Mouse (Mus musculus) thymus, postnatal 14 days (tissue): ENCODE measurements around the gene Ahsa1.
"Not testable (repeated sequence)": the region's sequence is repeated elsewhere in the genome, so short reads cannot be mapped to it uniquely, and the experiment has no call there.

Experiments used
- DNase-seq: peaks from one replicate; pipeline ENCODE4 v3.0.0; 2021

The Ahsa1 gene

DNA sequence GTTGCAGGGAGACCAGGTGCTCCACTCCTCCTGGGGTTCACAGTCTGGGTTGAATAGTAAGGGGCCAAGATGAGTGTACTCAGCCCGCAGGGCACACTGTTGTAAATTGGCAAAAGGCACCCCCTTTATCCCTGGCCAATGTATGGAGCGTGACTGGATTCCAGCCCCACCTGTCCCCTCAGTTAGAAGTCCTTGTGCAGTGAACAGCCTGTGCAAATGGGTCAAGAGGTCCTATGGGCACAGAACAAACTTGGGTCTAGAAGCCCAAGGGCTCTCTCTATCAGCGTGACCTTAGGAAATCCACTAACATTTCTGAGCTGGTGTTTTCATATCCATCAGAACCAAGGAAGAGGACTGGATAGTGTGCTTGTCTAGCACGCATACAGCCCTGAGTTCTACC is 16.5 kb downstream of the Ahsa1 start:
- DNase-seq = no peak

DNA sequence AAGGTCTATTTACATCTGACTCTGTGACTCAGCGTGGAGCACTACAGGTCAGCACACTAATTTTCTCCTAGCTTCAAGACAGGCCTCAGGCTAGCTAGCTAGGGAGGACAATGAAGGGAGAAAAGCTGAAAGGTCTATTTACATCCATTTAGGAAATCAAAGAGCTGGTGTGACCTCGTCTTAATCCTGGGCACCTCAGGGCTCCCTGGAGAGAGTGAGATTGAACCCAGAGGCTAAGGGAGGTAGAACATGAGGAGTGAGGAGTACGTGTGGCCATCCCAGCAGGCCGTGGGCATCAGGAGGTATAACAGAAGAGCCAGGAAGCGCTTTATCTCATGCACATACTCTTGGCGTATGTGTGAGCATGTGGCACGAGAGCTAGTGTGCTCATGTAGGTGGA is 17.4 kb downstream of the Ahsa1 start:
- DNase-seq = no peak

DNA sequence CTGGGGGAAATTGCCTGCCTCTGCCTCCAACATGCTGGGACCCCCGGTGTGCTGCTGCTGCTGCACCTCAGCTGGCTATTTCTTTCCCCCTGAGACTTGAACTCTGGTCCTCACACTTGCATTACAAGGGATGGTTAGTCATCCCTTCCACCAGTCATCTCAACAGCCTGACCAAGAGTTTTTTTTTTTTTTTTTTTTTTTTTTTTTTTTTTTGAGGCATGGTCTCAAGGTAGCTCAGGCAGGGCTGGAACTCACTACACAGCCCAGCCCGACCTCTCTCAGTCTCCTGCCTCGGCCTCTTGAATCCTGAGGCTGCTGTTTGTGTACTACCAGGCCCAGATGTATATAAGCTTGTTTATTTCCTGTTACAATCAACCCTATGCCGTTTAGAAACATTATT is 18.0 kb downstream of the Ahsa1 start:
- DNase-seq = no peak

DNA sequence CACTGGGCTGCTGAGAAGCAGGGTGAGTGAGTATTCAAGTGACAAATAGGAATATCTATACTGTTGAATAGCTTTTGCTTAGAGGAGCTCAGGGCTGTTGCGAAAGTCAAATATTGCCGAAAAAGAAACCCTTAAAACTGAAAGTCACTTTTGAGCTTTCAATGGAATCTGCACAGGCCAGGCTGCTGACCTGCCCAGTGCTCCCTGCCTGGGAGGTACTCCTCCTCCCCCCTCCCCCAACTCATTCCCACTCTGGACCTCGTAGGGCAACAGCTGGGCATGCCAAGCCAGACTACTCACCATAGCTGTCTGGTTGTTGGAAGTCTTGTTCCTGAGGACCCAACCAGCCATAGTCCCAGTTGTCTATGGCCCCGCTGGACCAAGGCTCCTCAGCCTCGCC is 18.4 kb downstream of the Ahsa1 start:
- DNase-seq = no peak

DNA sequence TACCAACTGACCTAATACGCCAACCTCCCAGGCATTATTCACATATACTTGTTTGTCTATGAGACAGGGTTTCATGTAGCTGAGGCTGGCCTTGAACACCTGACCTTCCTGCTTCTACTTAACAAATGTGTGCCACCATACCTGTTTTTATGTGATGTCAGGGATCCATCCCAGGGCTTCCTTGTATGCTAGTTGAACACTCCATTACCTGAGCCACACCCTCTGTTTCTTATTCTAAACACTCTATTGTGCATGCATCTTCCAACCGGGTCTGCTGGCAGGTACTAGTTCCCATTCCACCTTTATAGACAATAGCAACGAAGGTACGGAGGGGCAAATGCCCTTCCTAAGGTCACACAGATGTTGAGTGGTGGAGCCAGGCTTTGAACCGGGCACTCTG is 22.8 kb downstream of the Ahsa1 start:
- no peak for DNase-seq

DNA sequence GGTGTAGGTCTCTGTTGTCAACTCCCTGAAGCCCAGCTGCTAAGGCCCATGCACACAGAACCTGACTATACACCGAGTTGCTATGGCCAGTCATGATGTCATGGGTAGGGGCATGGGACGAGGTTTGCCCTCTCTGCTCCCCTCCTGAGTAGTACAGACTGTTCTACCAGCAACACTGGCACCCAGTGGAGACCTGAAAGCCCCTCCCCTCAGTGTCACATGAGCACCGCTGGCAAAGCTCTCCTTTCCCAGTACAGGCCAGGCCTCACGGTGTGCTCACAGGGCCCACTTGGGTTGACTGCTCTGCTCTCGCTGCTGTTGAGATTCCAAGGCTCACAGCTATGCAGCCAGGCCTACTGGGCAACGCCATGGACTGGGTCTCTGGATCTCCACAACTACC is 27.7 kb downstream of the Ahsa1 start:
- no peak for DNase-seq

DNA sequence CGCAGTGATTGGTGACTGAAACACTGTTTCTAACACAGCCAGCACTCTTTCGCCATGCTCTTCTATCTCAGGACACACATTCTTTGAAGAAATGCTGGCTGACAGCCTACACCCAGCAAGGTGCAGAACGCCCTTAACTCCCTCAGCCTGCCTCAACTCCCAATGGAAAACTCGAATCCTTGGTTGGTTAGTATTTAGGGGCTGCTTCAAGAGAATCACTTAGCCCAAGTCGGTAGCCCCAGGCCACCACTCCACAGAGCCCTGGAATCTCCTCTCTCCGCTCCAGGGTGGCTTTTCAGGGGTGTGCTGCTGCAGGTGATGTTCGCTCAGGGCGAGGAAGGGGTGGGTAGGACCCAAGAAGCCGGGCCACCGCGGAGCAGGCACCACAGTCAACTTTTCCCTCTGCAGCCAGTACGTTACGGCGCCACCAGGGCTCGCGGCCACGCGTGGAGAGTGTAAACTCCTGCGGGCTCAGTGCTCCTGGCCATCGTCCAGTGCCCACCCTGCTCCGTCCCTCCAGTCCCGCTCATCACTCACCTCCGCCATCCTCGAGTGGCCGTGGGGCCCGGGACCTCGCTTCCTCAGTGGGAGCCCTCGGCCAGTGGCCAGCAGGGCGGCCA is 32.9 kb downstream of the Ahsa1 start:
- DNase-seq = peak; percentile 6

DNA sequence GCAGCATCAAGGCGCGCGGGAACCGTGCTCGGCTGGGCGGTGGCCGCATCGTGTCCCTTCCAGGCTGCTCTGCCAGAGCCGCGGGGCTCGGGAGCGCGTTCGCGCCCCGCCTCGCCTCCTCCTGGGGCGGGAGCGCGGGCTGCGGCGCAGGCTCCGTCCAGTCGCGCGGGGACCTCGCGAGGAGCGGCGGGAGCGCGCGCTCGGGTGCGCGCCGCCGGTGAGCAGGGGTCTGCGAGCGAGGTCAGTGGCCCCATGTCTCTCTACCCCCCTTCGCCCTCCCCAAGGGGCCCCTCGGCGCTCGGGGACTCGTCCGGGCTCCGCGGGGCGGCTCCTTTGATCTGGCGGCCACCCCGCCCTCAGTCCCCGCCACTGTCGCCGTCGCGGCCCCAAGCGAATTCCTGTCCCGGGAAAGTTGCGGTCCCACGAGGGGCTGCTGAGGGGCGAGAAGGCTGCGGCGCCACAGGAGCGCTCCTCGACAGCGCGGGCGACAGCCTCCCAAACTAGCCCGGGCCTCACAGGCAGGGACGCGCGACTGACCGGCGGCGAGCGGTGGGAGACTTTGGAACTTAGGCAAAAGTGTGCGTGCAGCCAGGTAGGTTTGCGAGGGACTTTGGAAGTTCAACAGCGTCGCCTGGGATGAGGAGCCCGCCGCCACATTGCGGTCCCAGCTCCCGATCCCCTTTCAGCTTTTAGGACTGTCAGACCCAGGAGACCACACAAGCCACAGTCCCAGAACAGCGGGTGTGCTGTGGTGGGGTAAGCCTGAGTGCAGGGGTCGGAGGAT is 33.6 kb downstream of the Ahsa1 start, which contains the start of gene Ism2:
Gene Ism2, minus strand, starts transcription at position 49 of the 784 bp plus-strand sequence.
- DNase-seq = peak; percentile 9

DNA sequence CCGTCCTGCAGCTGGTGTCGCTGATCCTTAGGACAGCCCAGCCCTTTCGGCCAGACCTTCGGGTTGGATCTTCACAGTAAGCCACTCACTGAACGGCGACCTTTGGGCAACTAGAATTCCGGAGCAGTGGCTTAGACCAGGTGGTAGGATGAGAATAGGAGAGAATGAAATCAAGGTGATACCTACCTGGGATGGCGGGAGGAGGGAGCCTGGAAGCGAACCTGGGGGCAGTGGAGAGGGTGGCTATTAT is 34.1 kb downstream of the Ahsa1 start:
- DNase-seq = no peak

DNA sequence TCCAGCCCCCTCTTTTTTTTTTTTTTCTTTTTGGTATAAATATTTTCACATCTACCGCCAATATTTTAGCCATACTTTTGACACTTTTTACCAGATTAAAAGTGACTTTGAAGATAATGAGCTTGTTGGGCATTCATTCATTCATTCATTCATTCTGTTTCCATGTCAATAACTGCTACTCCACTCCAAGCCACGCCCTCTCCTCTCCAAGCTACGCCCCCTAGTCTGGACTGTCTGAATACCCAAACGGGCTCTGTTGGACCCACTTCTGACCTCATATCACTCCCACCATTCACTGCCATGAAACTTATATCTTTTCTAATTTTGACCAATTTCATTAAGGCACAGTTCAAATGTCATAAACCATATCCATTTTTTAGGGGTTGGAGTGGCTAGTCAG is 34.9 kb downstream of the Ahsa1 start:
- DNase-seq = no peak

DNA sequence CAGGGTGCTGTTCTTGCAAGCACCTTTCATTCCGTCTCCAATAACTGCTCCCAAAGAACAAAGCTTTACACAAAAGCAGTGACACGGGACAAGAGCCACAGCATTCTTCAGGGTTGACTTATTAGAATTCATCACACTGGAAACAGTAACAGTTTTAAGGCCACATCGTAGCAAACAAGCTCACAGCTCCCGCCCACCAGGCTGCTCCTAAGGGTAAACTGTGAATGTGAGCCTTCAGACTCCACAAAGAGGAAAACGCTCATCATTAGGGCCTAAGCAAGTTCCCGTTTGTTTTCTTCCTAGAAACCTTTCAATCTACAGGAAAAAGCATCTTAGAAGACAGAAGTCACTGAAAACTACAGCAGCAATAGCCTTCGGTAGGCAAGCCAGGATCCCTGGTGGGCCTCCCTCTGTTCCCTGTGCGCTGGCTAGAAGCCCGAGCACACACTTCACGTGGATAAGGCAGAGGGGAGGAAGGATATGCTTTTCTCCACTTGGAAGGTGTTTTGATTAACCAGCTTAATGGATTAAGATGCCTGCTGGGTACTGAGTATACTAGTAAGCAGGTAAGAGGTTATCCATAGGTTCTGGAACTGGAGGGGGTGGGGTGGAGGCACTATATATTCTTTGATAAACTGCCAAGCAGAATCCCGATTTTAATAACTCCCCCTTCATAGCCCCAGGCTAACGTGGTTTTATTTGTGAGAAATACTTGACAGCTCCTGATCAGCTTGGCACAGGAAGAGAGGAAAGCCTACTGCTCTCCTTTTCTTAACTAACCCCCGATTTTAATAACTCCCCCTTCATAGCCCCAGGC is 39.7 kb downstream of the Ahsa1 start:
- no peak for DNase-seq

DNA sequence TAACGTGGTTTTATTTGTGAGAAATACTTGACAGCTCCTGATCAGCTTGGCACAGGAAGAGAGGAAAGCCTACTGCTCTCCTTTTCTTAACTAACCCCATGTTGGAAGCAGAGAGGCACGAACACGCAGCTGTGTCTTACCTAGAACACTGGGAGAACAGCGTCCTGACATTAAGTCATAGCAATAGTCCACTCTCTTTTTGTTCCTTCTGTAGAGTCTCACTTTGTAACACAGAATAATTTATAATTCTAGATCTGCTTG is 40.2 kb downstream of the Ahsa1 start:
- not testable (repeated sequence) for DNase-seq

DNA sequence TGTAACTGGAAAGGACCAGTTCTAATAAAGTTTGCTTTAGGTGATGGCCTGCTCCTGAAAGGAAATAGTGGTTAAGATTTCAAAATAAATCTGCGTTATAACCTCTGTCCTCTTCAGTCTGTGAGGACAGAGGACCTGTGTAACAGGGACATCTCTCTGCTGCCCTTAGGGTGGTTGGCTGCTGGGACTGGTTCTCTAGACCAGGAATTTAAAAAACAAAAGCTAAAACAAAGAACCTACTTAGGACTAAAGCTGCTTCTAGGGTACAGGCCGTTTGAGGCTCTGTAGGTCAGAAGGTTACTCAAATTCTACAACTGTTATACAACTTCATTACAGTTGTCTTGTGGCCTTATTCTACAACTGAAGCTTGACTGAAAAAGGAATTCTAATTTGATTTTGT is 46.8 kb downstream of the Ahsa1 start:
- no peak for DNase-seq

DNA sequence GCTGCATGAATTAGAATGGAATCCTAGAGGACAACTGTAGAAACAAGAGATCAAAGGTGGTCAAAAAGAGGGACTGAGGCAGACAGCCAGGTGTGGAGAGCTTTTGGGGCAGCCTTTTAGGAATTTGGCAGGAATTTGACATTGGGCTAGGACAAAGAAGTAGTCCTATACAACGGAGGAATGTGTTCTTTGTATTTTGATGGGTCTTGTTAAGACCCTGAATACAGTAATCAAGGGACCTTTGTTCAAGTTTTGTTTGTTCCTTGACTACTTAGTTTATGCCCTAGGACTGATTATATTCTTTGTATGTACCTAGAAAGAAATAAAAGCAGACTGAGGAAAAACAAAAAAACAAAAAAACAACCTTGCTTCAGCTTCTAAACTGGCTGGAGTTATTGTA is 51.7 kb downstream of the Ahsa1 start:
- DNase-seq = no peak

DNA sequence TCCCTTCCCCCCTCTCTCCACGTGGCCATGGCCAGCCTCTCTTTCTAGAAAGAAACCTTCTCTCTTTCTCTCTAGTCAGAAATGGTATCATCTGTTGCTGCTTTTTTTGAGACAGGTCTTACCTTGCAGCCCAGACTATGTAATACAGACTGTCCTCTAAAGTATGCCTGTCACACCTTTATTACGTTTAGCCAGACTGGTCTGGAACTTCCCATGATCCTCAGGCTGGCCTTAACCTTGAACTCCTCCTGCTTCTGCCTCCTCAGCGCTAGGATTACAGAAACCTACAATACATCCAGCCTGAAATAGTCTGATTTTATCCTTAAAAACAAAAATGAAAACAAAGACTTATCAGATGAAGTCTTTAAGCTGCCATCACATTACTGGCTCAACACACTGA is 53.0 kb downstream of the Ahsa1 start:
- DNase-seq = no peak
